8 mouse cellular contexts compared by ENCODE assay signal in genomic region chr4:135945706-135946105, GRCm38 (mm10). TPM values are rescaled to one million over a fixed set of nuclear protein-coding genes. Genes with fewer than 3 reads are reported as not detected.
DNase-seq lines count a peak whose midpoint lies in the region; ATAC-seq and TF ChIP-seq lines count a peak whose summit lies in the region.

No protein-coding gene starts in this region.

- peak overlapping the region; percentile 76 for H3K4me3 ChIP-seq in heart, postnatal 0 days (ENCODE audit: low read depth, low read length)
- peak overlapping the region; percentile 80 for H3K4me3 ChIP-seq in midbrain, embryonic 15.5 days

- peak overlapping the region; percentile 81 for H3K27ac ChIP-seq in heart, postnatal 0 days (ENCODE audit: low read depth)
- H3K27ac ChIP-seq in midbrain, embryonic 15.5 days: peak overlapping the region; percentile 81

- DNase-seq in heart, postnatal 0 days (ENCODE audit: low spot score): no peak
- DNase-seq in heart, postnatal 10 days: no peak
- DNase-seq in induced T-regulatory cell, adult 2 months (ENCODE audit: low read depth): peak; percentile 45
- no peak for DNase-seq in layer of hippocampus, postnatal 36 days
- DNase-seq in frontal cortex, postnatal 36 days (ENCODE audit: low spot score in 2 of 2): no peak
- no peak for DNase-seq in adrenal gland, adult 18-20 months (ENCODE audit: low spot score in 2 of 2)

- WGBS in heart, postnatal 0 days: 79% methylated on average over 10 of the region's 10 CpGs
- 79% methylated on average over 10 of the region's 10 CpGs for WGBS in midbrain, embryonic 15.5 days

- H3K4me2 ChIP-seq in heart, postnatal 0 days (ENCODE audit: low read depth, low read length): peak overlapping the region; percentile 85
- H3K4me2 ChIP-seq in midbrain, embryonic 15.5 days: peak overlapping the region; percentile 82

- H3K4me1 ChIP-seq in heart, postnatal 0 days (ENCODE audit: control insufficient read depth, insufficient read depth): peaks cover 14% of the 10 kb centered on the region
- peaks cover 22% of the 10 kb centered on the region for H3K4me1 ChIP-seq in midbrain, embryonic 15.5 days

- H3K27me3 ChIP-seq in heart, postnatal 0 days (ENCODE audit: control insufficient read depth, insufficient read depth, low read length): no peaks in the 10 kb centered on the region
- H3K27me3 ChIP-seq in midbrain, embryonic 15.5 days (replicated peaks): no peaks in the 10 kb centered on the region

- ATAC-seq in heart, postnatal 0 days (ENCODE audit: insufficient read depth, low read depth): peak; percentile 2; the same call in 1 of the 2 replicates
- peak; percentile 22; the same call in 1 of the 2 replicates for ATAC-seq in common myeloid progenitor, adult 5-6 weeks (replicated peaks; ENCODE audit: low read depth, poor library complexity, severe bottlenecking)
- ATAC-seq in midbrain, embryonic 15.5 days (replicated peaks): peak; percentile 41

- no peak for TF ChIP-seq CTCF in heart, postnatal 0 days (IDR thresholded peaks at IDR 0.05; ENCODE audit: low read depth)

- TF ChIP-seq EP300 in heart, postnatal 0 days (IDR thresholded peaks at IDR 0.05; ENCODE audit: low read depth): no peak

- no peaks in the 10 kb centered on the region for H3K9me3 ChIP-seq in heart, postnatal 0 days (replicated peaks; ENCODE audit: control insufficient read depth, low read length)
- no peaks in the 10 kb centered on the region for H3K9me3 ChIP-seq in midbrain, embryonic 15.5 days

- intact Hi-C loops in heart, postnatal 10 days (cut with DNase I): no loop called here

- H3K36me3 ChIP-seq in heart, postnatal 0 days (replicated peaks; ENCODE audit: control insufficient read depth, insufficient read depth, low read length): no peaks in the 10 kb centered on the region; the same call in 1 of the 2 replicates
- H3K36me3 ChIP-seq in midbrain, embryonic 15.5 days (replicated peaks): no peaks in the 10 kb centered on the region

- H3K9ac ChIP-seq in heart, postnatal 0 days (replicated peaks; ENCODE audit: low read depth, low read length): peak overlapping the region; percentile 76; the same call in 1 of the 2 replicates
- peak overlapping the region; percentile 75; the same call in 1 of the 2 replicates for H3K9ac ChIP-seq in midbrain, embryonic 15.5 days

RNA-seq across cellular contexts. Expression of gene Hmgcl, which starts 0.5 kb away (rescaled TPM):
- total RNA-seq in heart, postnatal 0 days (2014; rRNA removed; ENCODE audit: low replicate concordance): 44.3 and 48.8 TPM in 2 replicates
- 97.5 and 101 TPM in 2 replicates for polyA plus RNA-seq in heart, postnatal 0 days (2015; fragmentation: Nextera tagmentation; extraction: Ambion mirVana)
- 10 to 100 TPM; 66.3 to 67.5 TPM for total RNA-seq in heart, postnatal 10 days (2021)
- 23.8 and 48.2 TPM in 2 replicates for total RNA-seq in common myeloid progenitor, adult 5-6 weeks (2017)
- 57.0 and 63.4 TPM in 2 replicates for polyA plus RNA-seq in midbrain, embryonic 15.5 days (2015; fragmentation: Nextera tagmentation; extraction: Ambion mirVana)
- 10 to 100 TPM; 35.5 to 36.4 TPM for total RNA-seq in layer of hippocampus, postnatal 36 days (2021)
- total RNA-seq in adrenal gland, adult 18-20 months (2021): 10 to 100 TPM; 53.2 to 62.3 TPM

RNA-seq across cellular contexts. Expression of gene Gale, which starts 17.8 kb away (rescaled TPM):
- total RNA-seq in heart, postnatal 0 days (2014; rRNA removed; ENCODE audit: low replicate concordance): 6.7 and 18.2 TPM in 2 replicates
- 10.4 and 11.8 TPM in 2 replicates for polyA plus RNA-seq in heart, postnatal 0 days (2015; fragmentation: Nextera tagmentation; extraction: Ambion mirVana)
- total RNA-seq in heart, postnatal 10 days (2021): 1 to 10 TPM; 5.2 to 5.7 TPM
- total RNA-seq in common myeloid progenitor, adult 5-6 weeks (2017): 4.1 and 4.2 TPM in 2 replicates
- 41.6 and 44.2 TPM in 2 replicates for polyA plus RNA-seq in midbrain, embryonic 15.5 days (2015; fragmentation: Nextera tagmentation; extraction: Ambion mirVana)
- 10 to 100 TPM; 17.7 to 20.7 TPM for total RNA-seq in layer of hippocampus, postnatal 36 days (2021)
- 10 to 100 TPM; 18.2 to 43.2 TPM for total RNA-seq in adrenal gland, adult 18-20 months (2021)

RNA-seq across cellular contexts. Expression of gene Fuca1, which starts 25.2 kb away (rescaled TPM):
- total RNA-seq in heart, postnatal 0 days (2014; rRNA removed; ENCODE audit: low replicate concordance): 24.3 and 30.3 TPM in 2 replicates
- 48.4 and 50.4 TPM in 2 replicates for polyA plus RNA-seq in heart, postnatal 0 days (2015; fragmentation: Nextera tagmentation; extraction: Ambion mirVana)
- 10 to 100 TPM; 43.2 to 44.5 TPM for total RNA-seq in heart, postnatal 10 days (2021)
- total RNA-seq in common myeloid progenitor, adult 5-6 weeks (2017): 70.8 and 71.5 TPM in 2 replicates
- 63.2 and 68.3 TPM in 2 replicates for polyA plus RNA-seq in midbrain, embryonic 15.5 days (2015; fragmentation: Nextera tagmentation; extraction: Ambion mirVana)
- total RNA-seq in layer of hippocampus, postnatal 36 days (2021): 10 to 100 TPM; 33.4 to 43.1 TPM
- 100 to 1,000 TPM in 1 of 2 experiments, 10 to 100 TPM in 1; 95.5 to 101 TPM for total RNA-seq in adrenal gland, adult 18-20 months (2021)

RNA-seq across cellular contexts. Expression of gene Lypla2, which starts 26.7 kb away (rescaled TPM):
- total RNA-seq in heart, postnatal 0 days (2014; rRNA removed; ENCODE audit: low replicate concordance): 53.0 and 58.4 TPM in 2 replicates
- 63.3 and 66.8 TPM in 2 replicates for polyA plus RNA-seq in heart, postnatal 0 days (2015; fragmentation: Nextera tagmentation; extraction: Ambion mirVana)
- 10 to 100 TPM; 42.6 to 47.8 TPM for total RNA-seq in heart, postnatal 10 days (2021)
- total RNA-seq in common myeloid progenitor, adult 5-6 weeks (2017): 11.0 and 16.1 TPM in 2 replicates
- 228 and 233 TPM in 2 replicates for polyA plus RNA-seq in midbrain, embryonic 15.5 days (2015; fragmentation: Nextera tagmentation; extraction: Ambion mirVana)
- total RNA-seq in layer of hippocampus, postnatal 36 days (2021): 100 to 1,000 TPM in 1 of 2 experiments, 10 to 100 TPM in 1; 93.4 to 106 TPM
- total RNA-seq in adrenal gland, adult 18-20 months (2021): 10 to 100 TPM; 71.4 to 71.5 TPM

RNA-seq across cellular contexts. Expression of gene Pithd1, which starts 41.4 kb away (rescaled TPM):
- total RNA-seq in heart, postnatal 0 days (2014; rRNA removed; ENCODE audit: low replicate concordance): 24.4 and 35.7 TPM in 2 replicates
- polyA plus RNA-seq in heart, postnatal 0 days (2015; fragmentation: Nextera tagmentation; extraction: Ambion mirVana): 29.5 and 30.7 TPM in 2 replicates
- 10 to 100 TPM; 20.7 to 21.3 TPM for total RNA-seq in heart, postnatal 10 days (2021)
- total RNA-seq in common myeloid progenitor, adult 5-6 weeks (2017): 21.1 and 30.6 TPM in 2 replicates
- 62.8 and 64.6 TPM in 2 replicates for polyA plus RNA-seq in midbrain, embryonic 15.5 days (2015; fragmentation: Nextera tagmentation; extraction: Ambion mirVana)
- 10 to 100 TPM; 87.4 to 89.4 TPM for total RNA-seq in layer of hippocampus, postnatal 36 days (2021)
- total RNA-seq in adrenal gland, adult 18-20 months (2021): 10 to 100 TPM; 29.4 to 31.4 TPM
